Mouse (Mus musculus): ENCODE data around the gene Paox.
A peak's percentile ranks its signal among the peaks of the same experiment; 100 is the strongest.

Paox gene

DNA sequence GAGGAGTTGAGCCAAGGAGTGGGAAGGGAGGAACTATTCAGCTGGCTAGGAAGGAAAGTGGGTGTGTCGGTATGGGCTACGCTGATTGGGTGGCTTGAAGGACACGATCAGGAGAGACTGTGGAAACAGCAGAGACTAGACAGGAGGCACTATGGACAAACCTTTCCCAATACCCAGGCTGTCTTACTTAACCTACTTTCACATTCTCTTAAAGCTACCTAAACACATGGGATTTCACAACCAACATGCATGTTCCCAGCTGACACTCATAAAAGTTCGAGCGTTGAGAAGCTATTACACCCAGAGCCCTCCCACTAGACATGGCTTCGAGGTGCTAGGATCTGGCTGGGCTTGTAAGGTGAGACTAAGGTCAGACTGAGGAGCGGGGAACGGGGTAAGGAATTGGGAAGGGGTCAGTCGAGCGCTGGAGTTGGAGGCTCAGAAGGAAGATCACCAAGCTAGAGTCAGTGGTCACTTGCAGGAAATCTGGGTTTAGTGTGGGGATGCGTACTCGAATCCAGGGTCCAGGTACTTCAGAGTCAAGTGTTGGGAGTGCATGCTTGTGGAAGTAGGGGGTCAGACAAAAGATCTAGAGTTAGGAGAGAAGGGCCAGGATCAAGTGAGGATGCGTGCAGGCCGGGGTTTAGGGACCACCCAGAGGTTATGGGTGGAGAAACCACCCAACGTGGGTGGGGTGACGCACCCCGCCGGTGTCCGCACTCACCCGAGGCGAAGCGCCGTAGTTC, at the start of gene Paox:
TSS of gene Paox (plus strand) at position 217 of the 746 bp plus-strand sequence.
- no peak for DNase-seq (ENCODE audit: low spot score)

DNA sequence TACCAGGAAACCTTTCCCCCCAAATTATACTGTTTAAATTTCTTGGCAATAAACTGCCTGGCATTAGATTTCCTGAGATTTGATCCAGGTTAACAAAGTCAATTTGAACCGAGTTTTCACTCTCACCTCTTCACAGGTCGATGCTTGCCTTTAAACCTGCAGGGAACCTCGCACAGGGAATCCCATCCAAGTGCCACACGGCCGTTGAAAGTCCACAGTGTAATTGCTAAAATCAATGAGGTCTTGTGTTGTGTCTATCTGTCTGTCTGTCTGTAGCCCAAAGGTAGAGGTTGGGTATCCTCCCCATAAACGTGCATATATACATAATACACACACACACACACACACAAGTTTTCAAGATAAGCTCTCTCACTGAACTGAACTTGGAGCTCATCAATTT, 48.2 kb upstream of the Paox start:
- no peak for DNase-seq (ENCODE audit: low spot score)

GRCm38 (mm10) chr7:140070042-140070711, 45.4 kb upstream of the Paox start:
- no peak for DNase-seq (ENCODE audit: low spot score)

DNA sequence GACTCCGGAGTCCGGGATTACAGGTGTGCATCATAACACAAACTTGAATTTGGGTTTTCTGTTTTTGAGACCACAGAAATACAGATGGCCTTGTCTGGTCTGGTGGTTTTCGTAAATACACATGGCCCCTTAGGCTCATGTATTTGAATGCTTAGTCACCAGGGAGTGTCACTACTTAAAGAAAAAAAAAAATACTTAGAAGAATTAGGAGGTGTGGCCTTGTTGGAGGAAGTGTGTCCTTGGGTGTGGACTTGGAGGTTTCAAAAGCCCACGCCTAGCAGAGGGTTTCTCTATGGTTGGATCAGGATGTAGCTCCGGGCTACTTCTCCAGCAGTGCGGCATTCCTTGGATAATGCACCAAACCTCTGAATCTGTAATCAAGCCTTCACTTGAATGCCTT, 37.9 kb upstream of the Paox start:
- DNase-seq (ENCODE audit: low spot score): no peak

GRCm38 (mm10) chr7:140078711-140079110, 36.9 kb upstream of the Paox start:
- no peak for DNase-seq (ENCODE audit: low spot score)

DNA sequence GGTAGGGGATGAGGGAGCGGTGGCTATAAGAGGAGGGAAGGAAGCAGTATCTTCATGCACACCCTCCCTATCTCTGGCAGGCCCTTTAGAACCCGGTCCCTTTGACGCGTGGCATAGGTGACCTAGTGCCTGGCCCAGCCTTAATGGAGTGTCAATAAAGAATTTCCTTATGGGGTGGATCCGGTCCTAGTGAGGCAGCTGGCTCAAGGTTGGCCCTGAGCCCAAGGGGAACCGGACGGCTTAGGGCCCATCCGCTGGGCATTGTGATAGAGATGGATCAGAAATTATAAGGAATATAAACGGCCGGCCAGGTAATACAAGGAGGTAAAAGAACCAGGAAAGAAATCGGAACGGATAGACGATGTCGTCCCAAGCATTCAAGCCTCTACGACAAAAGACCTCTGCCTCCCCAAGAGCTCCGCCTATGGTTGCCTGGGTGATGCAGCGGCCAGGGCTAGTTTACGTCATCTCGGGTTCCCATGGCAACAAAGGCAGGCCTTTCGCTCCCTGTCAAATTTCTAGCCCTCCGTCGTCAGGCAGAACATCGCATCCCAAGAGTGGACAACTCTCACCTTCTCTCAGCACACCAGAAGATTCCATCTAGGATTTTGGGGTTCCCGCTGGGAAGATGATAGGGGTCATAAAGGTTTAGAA, 35.0 kb upstream of the Paox start:
- peak; percentile 77 for DNase-seq (ENCODE audit: low spot score)

DNA sequence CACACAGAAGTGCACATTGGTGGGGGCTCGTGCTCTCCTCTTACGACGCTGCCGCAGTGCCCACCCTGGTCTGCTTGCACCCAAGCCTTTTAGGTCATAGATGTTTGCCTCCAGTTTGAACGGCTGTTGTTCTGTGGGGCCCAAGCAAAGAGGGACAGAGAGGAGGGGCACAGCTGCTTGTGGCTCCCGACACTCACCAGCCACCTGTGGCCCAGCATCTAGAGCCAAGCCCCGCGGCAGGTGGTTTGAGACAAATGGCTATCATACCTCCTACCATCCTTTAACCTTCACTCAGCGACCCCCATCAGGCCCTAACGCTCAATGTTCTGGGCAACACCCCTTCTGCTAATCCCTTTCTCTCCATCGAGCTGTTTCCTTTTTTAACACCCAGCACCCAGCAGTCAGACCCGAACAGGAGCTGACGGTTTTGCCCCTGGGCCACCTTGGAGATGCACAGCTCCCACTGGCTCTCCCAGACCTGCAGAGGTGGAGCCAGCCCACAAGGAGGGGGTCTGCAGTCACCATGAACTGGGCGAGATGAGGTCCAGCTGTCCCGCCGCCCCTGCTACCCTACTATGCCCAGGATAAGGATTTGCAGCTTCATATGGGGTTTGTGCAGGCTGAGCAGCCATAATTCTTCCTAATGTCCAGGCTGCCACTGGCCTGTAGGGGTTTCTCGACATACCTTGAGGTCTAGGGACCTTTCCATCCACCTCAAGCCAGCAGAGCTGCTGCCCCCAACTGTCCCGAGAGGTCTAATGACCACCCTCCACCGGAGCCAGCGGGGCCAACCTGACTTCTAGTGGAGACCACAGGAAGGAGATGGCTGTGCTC, 34.0 kb upstream of the Paox start:
- DNase-seq (ENCODE audit: low spot score): no peak

DNA sequence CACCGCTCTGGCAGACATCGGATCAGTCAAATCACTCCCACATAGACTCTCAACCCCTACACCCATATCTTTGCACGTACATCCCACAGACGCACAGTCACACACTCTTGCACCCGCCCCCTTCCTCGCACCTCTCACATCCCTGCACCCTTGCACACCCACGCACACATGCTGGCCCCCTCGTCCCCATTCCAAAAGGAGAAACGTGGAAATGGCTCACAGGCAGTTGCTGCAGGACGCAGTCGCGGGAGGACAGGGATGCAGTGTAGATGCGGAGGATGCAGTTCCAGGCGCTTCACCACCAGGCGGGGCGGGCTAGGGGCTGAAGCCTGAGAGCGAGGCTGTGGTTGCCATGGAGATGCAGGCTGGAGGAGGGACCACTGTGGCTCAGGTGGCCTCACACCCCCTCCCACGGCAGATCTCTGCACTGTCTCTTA, 33.3 kb upstream of the Paox start, which contains the start of gene Caly:
TSS of gene Caly (minus strand) at position 307 of the 437 bp plus-strand sequence.
- peak; percentile 67 for DNase-seq (ENCODE audit: low spot score)

GRCm38 (mm10) chr7:140090601-140091000, 25.0 kb upstream of the Paox start:
- DNase-seq (ENCODE audit: low spot score): no peak

GRCm38 (mm10) chr7:140092924-140093528, 22.6 kb upstream of the Paox start, which contains the start of gene Prap1:
Prap1 (plus strand) TSS chr7:140093395.
- DNase-seq (ENCODE audit: low spot score): no peak

DNA sequence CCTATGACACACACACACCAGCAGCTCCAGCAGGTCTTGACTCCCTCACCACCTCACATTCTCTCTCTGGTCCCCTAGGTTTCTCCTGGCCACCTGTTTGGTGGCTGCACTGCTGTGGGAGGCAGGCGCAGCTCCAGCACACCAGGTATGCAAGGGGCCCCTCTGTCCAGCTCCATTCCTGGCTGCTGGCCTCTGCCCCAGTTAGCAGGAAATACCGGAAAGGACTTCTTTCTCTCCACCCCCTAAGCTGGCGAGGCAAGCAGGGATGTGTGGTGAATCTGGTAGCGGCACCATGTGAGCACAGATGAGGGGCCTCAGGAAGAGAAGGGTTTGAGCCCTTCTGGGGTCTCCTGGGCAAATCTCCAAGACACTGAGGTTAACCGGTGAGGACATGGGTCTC, 20.6 kb upstream of the Paox start:
- no peak for DNase-seq (ENCODE audit: low spot score)

- DNase-seq (ENCODE audit: low spot score): no peak
Observed at GRCm38 (mm10) chr7:140095556-140095955, 20.0 kb upstream of the Paox start.

- no peak for DNase-seq (ENCODE audit: low spot score)
Observed at GRCm38 (mm10) chr7:140096055-140096454, 19.5 kb upstream of the Paox start.

- DNase-seq (ENCODE audit: low spot score): no peak
Observed at GRCm38 (mm10) chr7:140098466-140098865, 17.1 kb upstream of the Paox start.

DNA sequence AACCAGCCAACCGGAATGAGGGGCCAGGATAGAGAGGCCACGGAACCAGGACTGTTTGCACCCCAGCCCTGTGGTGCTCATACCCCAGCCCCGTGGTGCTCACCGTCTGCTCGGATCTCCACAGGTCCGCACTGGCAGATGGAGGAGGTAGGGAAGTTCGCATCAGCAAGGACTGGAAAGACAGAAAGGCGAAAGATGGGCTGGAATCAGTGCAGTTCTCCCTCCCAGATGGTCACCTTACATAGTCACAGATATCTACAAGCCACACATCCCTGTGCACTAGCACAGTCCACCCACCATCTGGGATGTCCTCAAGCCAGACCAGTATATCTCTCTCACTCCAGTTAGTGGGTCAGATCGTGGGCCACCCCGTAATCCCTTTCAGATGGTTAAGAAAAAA, 14.1 kb upstream of the Paox start:
- DNase-seq (ENCODE audit: low spot score): no peak

DNA sequence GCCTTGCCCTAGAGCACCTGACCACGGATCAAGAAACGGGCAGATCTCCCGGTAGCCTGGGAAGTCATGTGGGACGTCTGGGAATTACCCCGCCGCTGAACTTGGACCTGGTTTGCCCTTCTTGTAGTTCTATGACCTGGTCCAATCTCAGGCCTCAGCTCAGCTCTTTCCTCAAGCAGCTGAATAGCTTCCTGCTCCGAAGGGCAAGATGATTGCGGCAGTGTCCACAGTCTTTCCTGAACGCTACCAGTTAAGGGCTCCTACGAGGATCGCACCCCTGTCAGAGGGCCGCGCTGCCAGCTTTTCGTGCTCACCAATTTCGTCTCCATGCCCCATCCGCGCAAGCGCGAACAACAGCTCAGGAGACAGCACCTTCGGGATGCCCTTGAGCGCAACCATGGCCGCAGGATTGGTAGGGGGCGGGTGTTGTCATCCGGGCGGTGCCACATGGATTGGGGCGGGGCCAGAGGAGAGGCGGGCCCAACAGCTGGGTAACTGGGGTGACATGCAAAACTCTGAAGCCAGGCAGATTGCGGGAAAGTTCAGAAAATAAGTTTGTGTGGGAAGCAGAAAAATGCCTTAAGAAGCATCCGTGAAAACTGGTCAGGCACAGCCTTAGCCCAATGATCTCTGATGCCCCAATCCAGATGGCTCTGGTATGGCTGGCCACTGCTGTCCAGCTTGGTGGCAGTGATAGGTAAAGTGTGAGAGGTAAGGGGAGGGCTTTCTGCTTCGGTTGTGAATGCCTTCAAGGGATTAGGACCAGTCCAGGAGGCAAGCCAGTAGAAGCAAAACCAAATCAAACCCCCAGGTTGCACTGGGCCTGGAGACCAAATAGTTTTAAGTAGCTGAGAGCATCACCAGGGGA, 13.4 kb upstream of the Paox start, which contains the start of gene Fuom:
TSS of gene Fuom (minus strand) at position 449 of the 868 bp plus-strand sequence.
- no peak for DNase-seq (ENCODE audit: low spot score)

DNA sequence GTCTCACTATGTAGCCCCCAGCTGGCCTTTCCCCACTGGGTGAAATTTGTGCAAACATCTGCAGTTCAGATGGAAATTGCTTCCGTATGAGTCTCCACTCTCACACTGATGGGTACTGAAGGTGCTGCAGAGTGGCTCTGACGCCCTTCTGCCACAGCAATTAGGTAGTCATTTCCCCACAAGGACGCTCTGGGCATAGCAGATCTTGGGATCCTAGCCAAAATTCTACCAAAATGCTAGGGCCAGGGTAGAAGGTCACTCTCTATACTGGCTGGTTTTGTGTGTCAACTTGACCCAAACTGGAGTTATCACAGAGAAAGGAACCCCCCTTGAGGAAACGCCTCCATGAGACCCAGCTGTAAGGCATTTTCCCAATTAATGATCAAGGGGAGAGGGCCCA, 11.6 kb upstream of the Paox start:
- DNase-seq (ENCODE audit: low spot score): no peak

DNA sequence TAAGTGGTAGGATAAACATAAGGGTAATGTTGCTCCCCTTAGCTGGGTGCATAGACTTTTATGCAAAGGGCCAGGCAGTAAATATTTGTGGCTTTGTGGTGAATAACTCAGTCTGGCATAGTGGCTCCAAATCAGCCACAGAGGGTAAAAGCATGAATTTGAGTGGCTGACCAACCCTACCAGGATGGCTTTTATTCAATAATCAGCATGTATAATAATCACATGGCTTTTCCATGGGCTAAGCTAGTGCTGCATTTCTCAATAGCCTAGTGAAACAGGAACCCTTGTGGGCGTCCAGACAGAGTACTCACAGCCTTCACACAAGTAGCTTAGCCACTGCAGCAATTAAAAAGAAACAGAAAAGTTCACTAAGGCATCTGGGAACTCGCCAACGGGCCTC, 3.7 kb upstream of the Paox start:
- DNase-seq (ENCODE audit: low spot score): no peak

- DNase-seq (ENCODE audit: low spot score): peak; percentile 67
Observed at GRCm38 (mm10) chr7:140116329-140117054, 893 bp downstream of the Paox start, which contains the start of gene Echs1. Echs1 (minus strand) TSS chr7:140116476.

- no peak for DNase-seq (ENCODE audit: low spot score)
Observed at GRCm38 (mm10) chr7:140120484-140120883, 4.9 kb downstream of the Paox start.

Measured in layer of hippocampus, adult 9-10 months (tissue).